26 mouse cellular contexts compared by ENCODE assay signal in genomic region chr5:119887381-119887780, GRCm38 (mm10). TPM values are rescaled to one million over a fixed set of nuclear protein-coding genes. Genes with fewer than 3 reads are reported as not detected.
DNase-seq lines count a peak whose midpoint lies in the region; ATAC-seq lines count a peak whose summit lies in the region.
"Had no signal": no experiment of that assay in that cellular context is flagged by ENCODE, and none has a peak within 500 bp of the region (broad histone marks: within the 10 kb centered on the region; RNA-seq: fewer than 3 reads in every experiment).

No protein-coding gene starts in this region.

- intact Hi-C loops in left cerebral cortex, postnatal 10 days (cut with DNase I): no loop called here

- DNase-seq in frontal cortex, postnatal 36 days (ENCODE audit: low spot score in 2 of 2): peak; percentile 2 to 4
- peak; percentile 14 for DNase-seq in right cerebral cortex, postnatal 25 days
- no peak for DNase-seq in right cerebral cortex, postnatal 10 days (ENCODE audit: low spot score in 2 of 2)
- no peak for DNase-seq in left cerebral cortex, postnatal 10 days (ENCODE audit: extremely low spot score in 1 of 2, low spot score in 2 of 2)
- DNase-seq: adrenal gland, postnatal 10 days; adrenal gland, postnatal 36 days; B cell, adult 2 months; cerebellum, adult 11 months; cerebellum, adult 2 months; cerebellum, adult 9-11 months; cerebellum, postnatal 25 days; forebrain, postnatal 0 days; gastrocnemius, postnatal 10 days; gastrocnemius, postnatal 36 days; heart, adult 2 months; heart, postnatal 14 days; heart, postnatal 4 days had no signal

- ATAC-seq in frontal cortex, adult (ENCODE audit: low TSS enrichment): no peak
- 0 out of 2 replicates have a peak, but pooled peaks have one; percentile 20 for ATAC-seq in megakaryocyte progenitor cell, adult 5-6 weeks (replicated peaks; ENCODE audit: poor library complexity)
- ATAC-seq: activated CD4-positive, CD25-positive, alpha-beta regulatory T cell, adult 4 months; forebrain, embryonic 14.5 days; forebrain, postnatal 0 days; hindbrain, postnatal 0 days; inflammation-experienced regulatory T-cells, adult 6 months had no signal

RNA-seq across cellular contexts. Expression of gene Tbx5, which starts 54.9 kb away (rescaled TPM):
- total RNA-seq in megakaryocyte progenitor cell, adult 5-6 weeks (2015): not detected in 2 replicates
- not detected in 2 replicates for total RNA-seq in megakaryocyte progenitor cell, adult 5-6 weeks (2017)
- not detected for total RNA-seq in left cerebral cortex, postnatal 10 days (2021)
- total RNA-seq: CH12.LX; common myeloid progenitor, adult 5-6 weeks; gastrocnemius, postnatal 36 days; granulocyte monocyte progenitor cell, adult 5-6 weeks; hindbrain, postnatal 0 days had no signal

Comparison
In these comparisons a context has a peak if more than half of its experiments do, and no peak if none do; other contexts are left out.
1. DNase-seq: peak in frontal cortex, postnatal 36 days (2 of 2) and right cerebral cortex, postnatal 25 days (single experiment); none in right cerebral cortex, postnatal 10 days (0 of 2) and left cerebral cortex, postnatal 10 days (0 of 2).